Mouse (Mus musculus) neural tube, embryonic 14.5 days (tissue): ENCODE measurements around the gene Cdca8. TPM values are rescaled to one million over a fixed set of nuclear protein-coding genes. Genes with fewer than 3 reads are reported as not detected.

Experiments used
- ATAC-seq: fragments of 200-750 bp; cut with Nextera tagmentation; 2 replicates; pipeline ENCODE4 v1.8.0; 2017; ENCODE audit warnings: low read depth, mild to moderate bottlenecking, moderate TSS enrichment, moderate library complexity
- H3K27ac ChIP-seq: fragments of 300-500 bp; sonication (generic); 2 replicates; pipeline ENCODE4 v1.5.1; 2014; ENCODE audit warnings: low read depth, mild to moderate bottlenecking, control low read depth, low read length, moderate library complexity, mixed read lengths
- H3K27me3 ChIP-seq: fragments of 300-500 bp; sonication (generic); 2 replicates; pipeline ENCODE4 v1.6.1; 2014; ENCODE audit warnings: low read length; ENCODE audit not compliant: control insufficient read depth, insufficient read depth
- H3K36me3 ChIP-seq: fragments of 300-500 bp; sonication (generic); 2 replicates; pipeline ENCODE4 v1.6.1; 2014; ENCODE audit warnings: low read length, mixed read lengths; ENCODE audit not compliant: control insufficient read depth, insufficient read depth
- H3K4me1 ChIP-seq: fragments of 300-500 bp; sonication (generic); 2 replicates; pipeline ENCODE4 v1.6.1; 2014; ENCODE audit warnings: low read length; ENCODE audit not compliant: control insufficient read depth, insufficient read depth
- H3K4me2 ChIP-seq: fragments of 300-500 bp; sonication (generic); 2 replicates; pipeline ENCODE4 v1.6.1; 2014; ENCODE audit warnings: mild to moderate bottlenecking, low read depth, low read length, control low read depth
- H3K4me3 ChIP-seq: fragments of 300-500 bp; sonication (generic); 2 replicates; pipeline ENCODE4 v1.5.1; 2014; ENCODE audit warnings: low read depth, low read length, control low read depth, mixed read lengths
- H3K9ac ChIP-seq: fragments of 300-500 bp; sonication (generic); replicated peaks from 2 replicates; pipeline ENCODE4 v1.6.1; 2014; ENCODE audit warnings: low read depth, mild to moderate bottlenecking, control low read depth, low read length, mixed read lengths
- H3K9me3 ChIP-seq: fragments of 300-500 bp; sonication (generic); 2 replicates; pipeline ENCODE4 v1.6.1; 2016; ENCODE audit warnings: low read length; ENCODE audit not compliant: control insufficient read depth
- WGBS: fragments of 180-500 bp; shearing (Covaris S2); extraction: QIAGEN DNeasy Blood & Tissue Kit; methylation state at CpG from one replicate; pipeline ENCODE4 v1.1.7; 2014; 5-methylcytosine and 5-hydroxymethylcytosine counted together
- polyA plus RNA-seq: library from polyadenylated mRNA; unstranded; fragments of >200 nt; fragmentation: Nextera tagmentation; extraction: Ambion mirVana; gene quantifications from 2 replicates; pipeline ENCODE4 v1.2.1, GENCODE M21; 2014

Gene Cdca8
- polyA plus RNA-seq, 1 experiment from 2014 or later, result 12.7 TPM

GRCm38 (mm10) chr4:124962576-124962975 is 23.5 kb upstream of the Cdca8 start:
- 79% methylated on average over 11 of the region's 11 CpGs for WGBS
- H3K9ac ChIP-seq, result no peak overlapping the region
- no peak overlapping the region for H3K4me2 ChIP-seq
- H3K9me3 ChIP-seq, result no peaks in the 10 kb centered on the region
- H3K27ac ChIP-seq, result no peak overlapping the region
- no peak for ATAC-seq
- H3K27me3 ChIP-seq, result no peaks in the 10 kb centered on the region
- no peak overlapping the region for H3K4me3 ChIP-seq
- no peaks in the 10 kb centered on the region for H3K36me3 ChIP-seq
- H3K4me1 ChIP-seq, result no peaks in the 10 kb centered on the region

GRCm38 (mm10) chr4:124960940-124961339 is 21.8 kb upstream of the Cdca8 start:
- Histone ChIP-seq H3K9me3 (no peaks in the 10 kb centered on the region), H3K4me3 (no peak overlapping the region), H3K27ac (no peak overlapping the region), H3K36me3 (no peaks in the 10 kb centered on the region), H3K4me2 (no peak overlapping the region), H3K27me3 (no peaks in the 10 kb centered on the region), H3K9ac (no peak overlapping the region), H3K4me1 (no peaks in the 10 kb centered on the region)
- ATAC-seq, result no peak
- 91% methylated on average over 11 of the region's 11 CpGs for WGBS

- H3K4me3 ChIP-seq, result no peak overlapping the region
- H3K9me3 ChIP-seq, result no peaks in the 10 kb centered on the region
- H3K36me3 ChIP-seq, result no peaks in the 10 kb centered on the region
- no peak overlapping the region for H3K9ac ChIP-seq
- no peak overlapping the region for H3K27ac ChIP-seq
- no peaks in the 10 kb centered on the region for H3K4me1 ChIP-seq
- no peak overlapping the region for H3K4me2 ChIP-seq
- 55% methylated on average over 11 of the region's 11 CpGs for WGBS
- no peaks in the 10 kb centered on the region for H3K27me3 ChIP-seq
- no peak for ATAC-seq
Observed at GRCm38 (mm10) chr4:124959062-124959461, 20.0 kb upstream of the Cdca8 start.

- Histone ChIP-seq H3K27ac (no peak overlapping the region), H3K36me3 (no peaks in the 10 kb centered on the region), H3K9ac (no peak overlapping the region), H3K4me1 (no peaks in the 10 kb centered on the region), H3K9me3 (no peaks in the 10 kb centered on the region), H3K4me3 (no peak overlapping the region), H3K4me2 (no peak overlapping the region), H3K27me3 (no peaks in the 10 kb centered on the region)
- ATAC-seq, result no peak
- 93% methylated on average over 2 of the region's 2 CpGs for WGBS
Observed at GRCm38 (mm10) chr4:124957284-124957683, 18.2 kb upstream of the Cdca8 start.

GRCm38 (mm10) chr4:124953546-124953945 is 14.4 kb upstream of the Cdca8 start:
- no peak overlapping the region for H3K9ac ChIP-seq
- no peak overlapping the region for H3K27ac ChIP-seq
- H3K36me3 ChIP-seq, result no peaks in the 10 kb centered on the region
- H3K27me3 ChIP-seq, result no peaks in the 10 kb centered on the region
- no peaks in the 10 kb centered on the region for H3K9me3 ChIP-seq
- ATAC-seq, result no peak
- H3K4me1 ChIP-seq, result 0 out of 2 replicates have a peak, but pooled peaks cover 2% of the 10 kb centered on the region
- no peak overlapping the region for H3K4me2 ChIP-seq
- H3K4me3 ChIP-seq, result no peak overlapping the region
- 72% methylated on average over 4 of the region's 4 CpGs for WGBS

- Histone ChIP-seq H3K36me3 (no peaks in the 10 kb centered on the region), H3K4me3 (no peak overlapping the region), H3K4me1 (0 out of 2 replicates have a peak, but pooled peaks cover 2% of the 10 kb centered on the region), H3K27ac (no peak overlapping the region), H3K9me3 (no peaks in the 10 kb centered on the region), H3K27me3 (no peaks in the 10 kb centered on the region), H3K4me2 (no peak overlapping the region), H3K9ac (no peak overlapping the region)
- no peak for ATAC-seq
- 42% methylated on average over 10 of the region's 10 CpGs for WGBS
Observed at GRCm38 (mm10) chr4:124951036-124951433, 11.9 kb upstream of the Cdca8 start.

GRCm38 (mm10) chr4:124950181-124951035 is 11.3 kb upstream of the Cdca8 start:
- Histone ChIP-seq H3K4me3 (no peak overlapping the region), H3K4me2 (no peak overlapping the region), H3K27ac (no peak overlapping the region), H3K27me3 (no peaks in the 10 kb centered on the region), H3K4me1 (0 out of 2 replicates have a peak, but pooled peaks cover 2% of the 10 kb centered on the region), H3K9ac (no peak overlapping the region), H3K9me3 (no peaks in the 10 kb centered on the region), H3K36me3 (no peaks in the 10 kb centered on the region)
- ATAC-seq, result no peak
- 60% methylated on average over 21 of the region's 21 CpGs for WGBS

GRCm38 (mm10) chr4:124949488-124949887 is 10.4 kb upstream of the Cdca8 start:
- no peaks in the 10 kb centered on the region for H3K27me3 ChIP-seq
- H3K27ac ChIP-seq, result no peak overlapping the region
- no peaks in the 10 kb centered on the region for H3K36me3 ChIP-seq
- no peak for ATAC-seq
- 0 out of 2 replicates have a peak, but pooled peaks cover 2% of the 10 kb centered on the region for H3K4me1 ChIP-seq
- WGBS, result 80% methylated on average over 3 of the region's 3 CpGs
- no peak overlapping the region for H3K4me3 ChIP-seq
- H3K9ac ChIP-seq, result no peak overlapping the region
- no peak overlapping the region for H3K4me2 ChIP-seq
- H3K9me3 ChIP-seq, result no peaks in the 10 kb centered on the region

GRCm38 (mm10) chr4:124944961-124945360 is 5.8 kb upstream of the Cdca8 start:
- Histone ChIP-seq H3K36me3 (0 out of 2 replicates have a peak, but pooled peaks cover 3% of the 10 kb centered on the region), H3K9me3 (no peaks in the 10 kb centered on the region), H3K4me1 (0 out of 2 replicates have a peak, but pooled peaks cover 1% of the 10 kb centered on the region), H3K27ac (no peak overlapping the region), H3K27me3 (no peaks in the 10 kb centered on the region), H3K4me2 (no peak overlapping the region), H3K4me3 (no peak overlapping the region), H3K9ac (no peak overlapping the region)
- WGBS, result 77% methylated on average over 2 of the region's 2 CpGs
- ATAC-seq, result no peak
